Mouse (Mus musculus) ES-Bruce4 (cell line): Measurements from ENCODE around the gene Gpatch2. TPM values are rescaled to one million over a fixed set of nuclear protein-coding genes. Genes with fewer than 3 reads are reported as not detected.

Experiments
- H3K27ac ChIP-seq: 2 replicates; pipeline ENCODE4 v1.5.1; 2012; ENCODE audit warnings: low read length, inconsistent platforms; ENCODE audit not compliant: insufficient read depth
- H3K27me3 ChIP-seq: 2 replicates; pipeline ENCODE4 v1.6.1; 2012; ENCODE audit warnings: mild to moderate bottlenecking, low read length, inconsistent platforms; ENCODE audit not compliant: control insufficient read depth, poor library complexity, insufficient read depth, severe bottlenecking
- H3K36me3 ChIP-seq: 2 replicates; pipeline ENCODE4 v1.6.1; 2012; ENCODE audit warnings: inconsistent platforms, mild to moderate bottlenecking, low read length, moderate library complexity; ENCODE audit not compliant: control insufficient read depth, poor library complexity, insufficient read depth, severe bottlenecking
- H3K4me1 ChIP-seq: one replicate; pipeline ENCODE4 v1.8.1; 2011; ENCODE audit warnings: low read length; ENCODE audit not compliant: control insufficient read depth, insufficient read depth
- H3K4me3 ChIP-seq: 2 replicates; pipeline ENCODE4 v1.5.1; 2011; ENCODE audit warnings: low read depth, mild to moderate bottlenecking, low read length
- H3K9ac ChIP-seq: 2 replicates; pipeline ENCODE4 v1.6.1; 2012; ENCODE audit warnings: low read depth, mild to moderate bottlenecking, inconsistent platforms; ENCODE audit not compliant: poor library complexity, severe bottlenecking
- H3K9me3 ChIP-seq: replicated peaks from 2 replicates; pipeline ENCODE4 v1.6.1; 2012; ENCODE audit warnings: mild to moderate bottlenecking, low read length, inconsistent platforms; ENCODE audit not compliant: control insufficient read depth, poor library complexity, insufficient read depth, severe bottlenecking
- CTCF ChIP-seq: IDR thresholded peaks from one replicate; pipeline ENCODE4 v1.8.1; 2011; ENCODE audit warnings: low read depth, low read length
- EP300 ChIP-seq: IDR thresholded peaks from 2 replicates; pipeline ENCODE4 v1.6.1; 2011; ENCODE audit warnings: low read depth, low read length; ENCODE audit not compliant: insufficient read depth
- POLR2A ChIP-seq: IDR thresholded peaks from one replicate; pipeline ENCODE4 v1.8.1; 2011; ENCODE audit warnings: low read length; ENCODE audit not compliant: insufficient read depth
- polyA plus RNA-seq: library from polyadenylated mRNA; stranded (reverse); fragments of >200 nt; gene quantifications from 2 replicates; pipeline ENCODE4 v1.2.4, GENCODE M21; 2011; ENCODE audit warnings: low read depth; ENCODE audit not compliant: missing spikeins, insufficient read depth, insufficient read length

Gene Gpatch2
- polyA plus RNA-seq, 1 experiment = 27.0 TPM

- Histone ChIP-seq H3K4me3 (no peak overlapping the region), H3K36me3 (0 out of 2 replicates have a peak, but pooled peaks cover 3% of the 10 kb centered on the region), H3K9ac (no peak overlapping the region), H3K9me3 (no peaks in the 10 kb centered on the region), H3K27me3 (no peaks in the 10 kb centered on the region), H3K27ac (no peak overlapping the region), H3K4me1 (no peaks in the 10 kb centered on the region)
- TF ChIP-seq POLR2A (no peak), EP300 (no peak), CTCF (no peak)
Measured at GRCm38 (mm10) chr1:187303221-187303620, 87.9 kb downstream of the Gpatch2 start.

DNA sequence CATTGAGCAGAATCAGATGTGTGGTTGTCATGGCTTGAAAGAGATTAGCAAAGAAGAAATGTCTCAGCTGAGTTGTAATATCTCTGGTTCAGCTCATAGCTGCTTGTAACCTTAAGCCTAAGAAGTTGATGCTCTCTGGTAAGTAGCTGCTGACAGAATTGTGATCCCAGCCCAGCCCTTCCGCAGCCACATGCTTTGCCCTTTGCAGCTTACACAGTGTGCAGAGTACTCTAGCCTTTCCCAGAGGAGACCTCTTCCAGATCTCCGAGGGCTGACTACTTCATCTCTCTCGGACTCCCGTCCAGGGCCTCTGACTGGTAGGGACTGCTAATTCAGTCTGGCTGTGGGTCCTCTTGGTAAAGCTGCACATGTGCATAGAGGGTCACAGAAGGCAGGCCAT, 92.0 kb downstream of the Gpatch2 start:
- Histone ChIP-seq H3K9ac (no peak overlapping the region), H3K27ac (no peak overlapping the region), H3K27me3 (no peaks in the 10 kb centered on the region), H3K4me1 (no peaks in the 10 kb centered on the region), H3K9me3 (no peaks in the 10 kb centered on the region), H3K4me3 (no peak overlapping the region), H3K36me3 (0 out of 2 replicates have a peak, but pooled peaks cover 3% of the 10 kb centered on the region)
- TF ChIP-seq POLR2A = no peak
- TF ChIP-seq CTCF = no peak
- TF ChIP-seq EP300 = no peak

DNA sequence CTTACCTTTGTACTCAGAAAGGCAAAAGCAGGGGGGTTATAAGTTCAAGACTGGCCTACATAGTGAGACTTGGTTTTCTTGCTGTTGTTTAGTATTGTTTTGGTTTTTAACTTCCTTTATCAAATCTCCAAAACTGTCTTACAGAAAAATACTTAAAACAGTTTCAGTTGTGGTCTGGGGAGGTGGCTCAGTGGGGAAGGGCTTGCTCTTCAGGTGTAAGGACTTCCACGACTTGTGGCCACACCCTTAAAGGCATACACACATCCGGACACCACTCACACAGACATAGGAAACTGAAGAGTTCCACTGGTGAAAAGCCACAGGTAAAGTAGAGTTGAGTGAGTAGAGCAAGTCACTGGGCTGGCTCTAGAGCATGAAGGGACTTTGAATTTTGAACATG, 93.2 kb downstream of the Gpatch2 start:
- H3K36me3 ChIP-seq = 0 out of 2 replicates have a peak, but pooled peaks cover 3% of the 10 kb centered on the region
- no peaks in the 10 kb centered on the region for H3K4me1 ChIP-seq
- H3K27me3 ChIP-seq = no peaks in the 10 kb centered on the region
- no peak overlapping the region for H3K27ac ChIP-seq
- no peak overlapping the region for H3K4me3 ChIP-seq
- TF ChIP-seq EP300 (no peak), CTCF (no peak), POLR2A (no peak)
- no peaks in the 10 kb centered on the region for H3K9me3 ChIP-seq
- no peak overlapping the region for H3K9ac ChIP-seq

DNA sequence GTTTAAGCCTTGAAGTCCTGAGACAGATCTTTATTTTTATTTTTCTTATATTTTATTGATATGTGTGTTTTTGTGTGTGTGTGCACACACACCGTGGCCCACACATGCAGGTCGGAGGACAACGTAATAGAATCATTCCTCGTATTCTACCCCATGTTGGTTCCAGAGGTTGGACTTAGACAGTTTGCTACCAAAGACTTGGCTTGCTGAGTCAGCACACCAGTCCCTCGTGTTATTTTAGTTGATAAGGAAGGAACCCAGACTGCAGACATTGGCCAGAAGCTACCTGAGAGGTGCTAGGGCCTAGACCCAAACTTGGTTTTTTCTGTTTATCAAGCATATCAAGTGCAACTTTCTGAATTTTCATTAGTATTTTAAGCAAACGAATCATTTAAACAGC, 95.8 kb downstream of the Gpatch2 start:
- no peaks in the 10 kb centered on the region for H3K9me3 ChIP-seq
- TF ChIP-seq CTCF (no peak), POLR2A (no peak), EP300 (no peak)
- no peak overlapping the region for H3K9ac ChIP-seq
- H3K36me3 ChIP-seq = no peaks in the 10 kb centered on the region
- H3K27ac ChIP-seq = no peak overlapping the region
- no peaks in the 10 kb centered on the region for H3K4me1 ChIP-seq
- H3K27me3 ChIP-seq = no peaks in the 10 kb centered on the region
- H3K4me3 ChIP-seq = no peak overlapping the region

DNA sequence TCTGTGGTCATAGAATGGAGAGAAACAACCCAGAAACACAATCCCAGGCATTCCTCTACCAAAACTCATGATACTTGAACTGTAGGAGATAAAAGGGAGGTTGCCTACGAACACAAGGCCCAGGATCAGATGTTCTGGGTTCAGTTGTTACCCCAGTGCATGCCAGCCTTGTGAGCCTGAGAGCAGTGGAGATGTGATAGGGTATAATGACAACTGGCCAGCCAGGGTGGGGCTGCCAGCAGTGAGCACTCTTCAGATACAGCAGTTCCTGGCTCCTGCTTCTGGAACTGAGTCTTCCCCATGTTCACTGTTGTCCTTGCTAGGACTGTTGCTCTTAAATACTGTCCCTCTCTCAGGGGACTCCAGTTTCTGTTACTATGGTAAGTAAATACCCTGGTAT, 98.0 kb downstream of the Gpatch2 start:
- no peak overlapping the region for H3K27ac ChIP-seq
- H3K27me3 ChIP-seq = no peaks in the 10 kb centered on the region
- H3K9ac ChIP-seq = no peak overlapping the region
- H3K36me3 ChIP-seq = no peaks in the 10 kb centered on the region
- TF ChIP-seq EP300 = no peak
- TF ChIP-seq CTCF = no peak
- no peak for TF ChIP-seq POLR2A
- H3K4me1 ChIP-seq = no peaks in the 10 kb centered on the region
- no peak overlapping the region for H3K4me3 ChIP-seq
- H3K9me3 ChIP-seq = no peaks in the 10 kb centered on the region

- no peak overlapping the region for H3K4me3 ChIP-seq
- no peak overlapping the region for H3K9ac ChIP-seq
- no peaks in the 10 kb centered on the region for H3K36me3 ChIP-seq
- no peaks in the 10 kb centered on the region for H3K4me1 ChIP-seq
- TF ChIP-seq CTCF = no peak
- H3K9me3 ChIP-seq = no peaks in the 10 kb centered on the region
- no peak overlapping the region for H3K27ac ChIP-seq
- H3K27me3 ChIP-seq = no peaks in the 10 kb centered on the region
Measured at GRCm38 (mm10) chr1:187313763-187314162, 98.5 kb downstream of the Gpatch2 start.
